Mouse (Mus musculus): ENCODE results near the gene D630039A03Rik. TPM values are rescaled to one million over a fixed set of nuclear protein-coding genes. Genes with fewer than 3 reads are reported as not detected.

D630039A03Rik gene
- polyA plus RNA-seq, 2 experiments = 0.17 to 0.36 TPM

GRCm38 (mm10) chr4:57861166-57861565, 54.9 kb downstream of the D630039A03Rik start:
- WGBS = 71% methylated on average over 6 of the region's 6 CpGs
- H3K36me3 ChIP-seq (ENCODE audit: control insufficient read depth, insufficient read depth, low read length) = peaks cover 17% of the 10 kb centered on the region
- no peaks in the 10 kb centered on the region for H3K27me3 ChIP-seq (ENCODE audit: control insufficient read depth, insufficient read depth, low read length)
- TF ChIP-seq POLR2A (IDR thresholded peaks at IDR 0.05; ENCODE audit: borderline replicate concordance, extremely low read depth, insufficient read depth, insufficient read length) = no peak
- no peak overlapping the region for H3K9ac ChIP-seq (ENCODE audit: low read depth, low read length, severe bottlenecking)
- no peaks in the 10 kb centered on the region for H3K9me3 ChIP-seq (ENCODE audit: control insufficient read depth, low read length)
- peaks cover 19% of the 10 kb centered on the region for H3K4me1 ChIP-seq (ENCODE audit: control insufficient read depth, insufficient read depth, low read length)
- ATAC-seq (ENCODE audit: low FRiP score, low read depth) (no peak), DNase-seq (ENCODE audit: low spot score) (no peak)
- no peak overlapping the region for H3K27ac ChIP-seq (replicated peaks; ENCODE audit: low read depth, low read length)
- no peak overlapping the region for H3K4me3 ChIP-seq (replicated peaks; ENCODE audit: low read length)
- no peak overlapping the region for H3K4me2 ChIP-seq (replicated peaks; ENCODE audit: low read depth, low read length, severe bottlenecking)

- DNase-seq (ENCODE audit: low spot score) = no peak
- Histone ChIP-seq H3K4me3 (replicated peaks; ENCODE audit: low read length) (no peak overlapping the region), H3K27me3 (ENCODE audit: control insufficient read depth, insufficient read depth, low read length) (no peaks in the 10 kb centered on the region), H3K9ac (ENCODE audit: low read depth, low read length, severe bottlenecking) (no peak overlapping the region), H3K36me3 (ENCODE audit: control insufficient read depth, insufficient read depth, low read length) (peaks cover 27% of the 10 kb centered on the region), H3K27ac (replicated peaks; ENCODE audit: low read depth, low read length) (no peak overlapping the region), H3K9me3 (ENCODE audit: control insufficient read depth, low read length) (no peaks in the 10 kb centered on the region), H3K4me2 (replicated peaks; ENCODE audit: low read depth, low read length, severe bottlenecking) (no peak overlapping the region), H3K4me1 (ENCODE audit: control insufficient read depth, insufficient read depth, low read length) (peaks cover 13% of the 10 kb centered on the region)
- TF ChIP-seq POLR2A (IDR thresholded peaks at IDR 0.05; ENCODE audit: borderline replicate concordance, extremely low read depth, insufficient read depth, insufficient read length) = no peak
- no peak for ATAC-seq (ENCODE audit: low FRiP score, low read depth)
- 85% methylated on average over 6 of the region's 6 CpGs for whole genome bisulfite sequencing
These were observed 55.9 kb downstream of the D630039A03Rik start for GRCm38 (mm10) chr4:57860204-57860611.

Other genes starting within 250 kb of the D630039A03Rik start
- gene Akap2, start 198.6 kb downstream of the D630039A03Rik start, polyA plus RNA-seq (2012; rRNA removed) = 27.6 and 33.2 TPM in 2 replicates
- gene Akap2, start 198.6 kb downstream of the D630039A03Rik start, polyA plus RNA-seq (2014; fragmentation: Nextera tagmentation; extraction: Ambion mirVana) = 23.6 and 31.1 TPM in 2 replicates
- gene Txn1, start 40.1 kb upstream of the D630039A03Rik start, polyA plus RNA-seq (2012; rRNA removed) = 237 and 292 TPM in 2 replicates
- gene Txn1, start 40.1 kb upstream of the D630039A03Rik start, polyA plus RNA-seq (2014; fragmentation: Nextera tagmentation; extraction: Ambion mirVana) = 372 and 378 TPM in 2 replicates
- gene Txndc8, start 92.8 kb upstream of the D630039A03Rik start, polyA plus RNA-seq (2012; rRNA removed) = not detected in 2 replicates
- not detected in 2 replicates for gene Txndc8, start 92.8 kb upstream of the D630039A03Rik start, polyA plus RNA-seq (2014; fragmentation: Nextera tagmentation; extraction: Ambion mirVana)

All from limb, embryonic 14.5 days (tissue).